Comparison of ENCODE assay signal across 16 mouse cellular contexts in the genomic region with DNA sequence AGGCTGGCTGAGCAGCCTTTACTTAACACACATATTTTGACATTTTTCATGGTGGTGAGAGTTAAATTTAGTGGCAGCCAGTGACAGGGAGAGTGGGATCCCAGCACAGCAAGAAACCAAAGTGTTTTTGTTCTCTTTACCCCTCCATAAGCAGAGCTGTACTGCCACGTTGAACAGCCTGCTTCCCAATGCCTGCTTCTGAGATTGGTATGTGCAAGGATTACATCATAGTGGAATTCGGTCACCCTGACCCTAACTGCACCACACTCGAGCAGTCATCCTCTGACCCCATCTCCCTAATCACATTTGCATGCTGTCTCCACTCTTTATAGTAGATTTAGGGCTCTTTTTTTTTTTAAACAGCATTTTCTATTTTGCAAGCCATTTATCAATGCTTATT. TPM values are rescaled to one million over a fixed set of nuclear protein-coding genes. Genes with fewer than 3 reads are reported as not detected.
DNase-seq lines count a peak whose midpoint lies in the region; ATAC-seq and TF ChIP-seq lines count a peak whose summit lies in the region.
"Had no signal": no experiment of that assay in that cellular context is flagged by ENCODE, and none has a peak within 500 bp of the region (broad histone marks: within the 10 kb centered on the region; RNA-seq: fewer than 3 reads in every experiment).

No protein-coding gene starts in this region.

- no peak overlapping the region for H3K9ac ChIP-seq in forebrain, embryonic 12.5 days
- no peak overlapping the region for H3K9ac ChIP-seq in forebrain, postnatal 0 days
- no peak overlapping the region for H3K9ac ChIP-seq in embryonic facial prominence, embryonic 14.5 days (ENCODE audit: low read depth, low read length)
- no peak overlapping the region for H3K9ac ChIP-seq in intestine, postnatal 0 days (ENCODE audit: low read depth, low read length)
- H3K9ac ChIP-seq: liver, embryonic 15.5 days; midbrain, embryonic 13.5 days had no signal

- H3K27ac ChIP-seq in forebrain, embryonic 12.5 days: no peak overlapping the region
- H3K27ac ChIP-seq in forebrain, postnatal 0 days (ENCODE audit: low read depth, low read length): no peak overlapping the region
- H3K27ac ChIP-seq in embryonic facial prominence, embryonic 14.5 days (replicated peaks; ENCODE audit: low read depth, low read length): peak overlapping the region; percentile 61
- no peak overlapping the region for H3K27ac ChIP-seq in intestine, postnatal 0 days (ENCODE audit: low read depth, low read length)
- H3K27ac ChIP-seq: liver, embryonic 15.5 days; midbrain, embryonic 13.5 days had no signal

- DNase-seq in forebrain, postnatal 0 days: no peak
- DNase-seq in kidney, adult 8-10 months: peak; percentile 3 to 9
- no peak for DNase-seq in kidney, adult 18-20 months
- peak; percentile 61 for DNase-seq in NIH3T3 (ENCODE audit: low read depth)
- no peak for DNase-seq in embryonic facial prominence, embryonic 14.5 days (ENCODE audit: low spot score)
- no peak for DNase-seq in cerebellum, adult 18-20 months
- DNase-seq: cerebellum, postnatal 14 days; heart, postnatal 4 days; lung, postnatal 36 days; right cerebral cortex, postnatal 4 days; thymus, postnatal 14 days had no signal

- 38% methylated on average over 3 of the region's 3 CpGs for WGBS in forebrain, embryonic 12.5 days
- 24% methylated on average over 3 of the region's 3 CpGs for WGBS in forebrain, postnatal 0 days
- 16% methylated on average over 3 of the region's 3 CpGs for WGBS in embryonic facial prominence, embryonic 14.5 days
- 30% methylated on average over 3 of the region's 3 CpGs for WGBS in intestine, postnatal 0 days

- no peak overlapping the region for H3K4me3 ChIP-seq in forebrain, embryonic 12.5 days (replicated peaks)
- H3K4me3 ChIP-seq in forebrain, postnatal 0 days (ENCODE audit: low read depth, low read length): no peak overlapping the region
- no peak overlapping the region for H3K4me3 ChIP-seq in embryonic facial prominence, embryonic 14.5 days (ENCODE audit: low read depth, low read length)
- H3K4me3 ChIP-seq in intestine, postnatal 0 days (ENCODE audit: low read depth, low read length): no peak overlapping the region
- H3K4me3 ChIP-seq: liver, embryonic 15.5 days; midbrain, embryonic 13.5 days had no signal

- H3K9me3 ChIP-seq in forebrain, embryonic 12.5 days: no peaks in the 10 kb centered on the region
- H3K9me3 ChIP-seq in forebrain, postnatal 0 days (ENCODE audit: low read length): no peaks in the 10 kb centered on the region
- H3K9me3 ChIP-seq in embryonic facial prominence, embryonic 14.5 days (ENCODE audit: control insufficient read depth, low read length): no peaks in the 10 kb centered on the region
- H3K9me3 ChIP-seq in intestine, postnatal 0 days (ENCODE audit: control insufficient read depth): no peaks in the 10 kb centered on the region
- H3K9me3 ChIP-seq: G1E; liver, embryonic 15.5 days; midbrain, embryonic 13.5 days had no signal

- peak; percentile 44; the same call in 1 of the 2 replicates for ATAC-seq in forebrain, embryonic 12.5 days (ENCODE audit: low FRiP score)
- ATAC-seq in forebrain, postnatal 0 days: no peak
- no peak for ATAC-seq in embryonic facial prominence, embryonic 14.5 days (ENCODE audit: low read depth)
- ATAC-seq in intestine, postnatal 0 days: no peak
- ATAC-seq: midbrain, embryonic 13.5 days had no signal

- no peak for TF ChIP-seq CTCF in forebrain, postnatal 0 days (IDR thresholded peaks at IDR 0.05; ENCODE audit: low read depth)
- TF ChIP-seq CTCF in intestine, postnatal 0 days (IDR thresholded peaks at IDR 0.05; ENCODE audit: low read depth): no peak

- H3K4me1 ChIP-seq in forebrain, embryonic 12.5 days: peaks cover 21% of the 10 kb centered on the region
- H3K4me1 ChIP-seq in forebrain, postnatal 0 days (ENCODE audit: insufficient read depth): peaks cover 7% of the 10 kb centered on the region; the same call in 1 of the 2 replicates
- peaks cover 60% of the 10 kb centered on the region for H3K4me1 ChIP-seq in embryonic facial prominence, embryonic 14.5 days (ENCODE audit: control insufficient read depth, insufficient read depth, low read length)
- H3K4me1 ChIP-seq in intestine, postnatal 0 days (replicated peaks; ENCODE audit: control insufficient read depth, insufficient read depth, low read length): no peaks in the 10 kb centered on the region
- H3K4me1 ChIP-seq: liver, embryonic 15.5 days had no signal

- H3K27me3 ChIP-seq in forebrain, embryonic 12.5 days: no peaks in the 10 kb centered on the region
- H3K27me3 ChIP-seq in forebrain, postnatal 0 days (ENCODE audit: insufficient read depth, low read length): no peaks in the 10 kb centered on the region
- no peaks in the 10 kb centered on the region for H3K27me3 ChIP-seq in embryonic facial prominence, embryonic 14.5 days (replicated peaks; ENCODE audit: control insufficient read depth, insufficient read depth, low read length)
- no peaks in the 10 kb centered on the region for H3K27me3 ChIP-seq in intestine, postnatal 0 days (replicated peaks; ENCODE audit: control insufficient read depth, insufficient read depth, low read length)
- H3K27me3 ChIP-seq: liver, embryonic 15.5 days; midbrain, embryonic 13.5 days had no signal

- H3K36me3 ChIP-seq in forebrain, embryonic 12.5 days (replicated peaks): no peaks in the 10 kb centered on the region
- H3K36me3 ChIP-seq in forebrain, postnatal 0 days (ENCODE audit: insufficient read depth): no peaks in the 10 kb centered on the region
- no peaks in the 10 kb centered on the region for H3K36me3 ChIP-seq in embryonic facial prominence, embryonic 14.5 days (ENCODE audit: control insufficient read depth, insufficient read depth, low read length)
- H3K36me3 ChIP-seq in intestine, postnatal 0 days (ENCODE audit: control insufficient read depth, insufficient read depth): no peaks in the 10 kb centered on the region
- H3K36me3 ChIP-seq: G1E; liver, embryonic 15.5 days; midbrain, embryonic 13.5 days had no signal

- no peak overlapping the region for H3K4me2 ChIP-seq in forebrain, embryonic 12.5 days
- no peak overlapping the region for H3K4me2 ChIP-seq in forebrain, postnatal 0 days (ENCODE audit: low read depth)
- H3K4me2 ChIP-seq in embryonic facial prominence, embryonic 14.5 days (ENCODE audit: low read depth, low read length): no peak overlapping the region
- H3K4me2 ChIP-seq in intestine, postnatal 0 days (replicated peaks; ENCODE audit: low read depth): no peak overlapping the region
- H3K4me2 ChIP-seq: liver, embryonic 15.5 days; midbrain, embryonic 13.5 days had no signal

RNA-seq across cellular contexts. Expression of a gene that starts 28.4 kb away (rescaled TPM):
- polyA plus RNA-seq in forebrain, embryonic 12.5 days (2016; fragmentation: Nextera tagmentation; extraction: Ambion mirVana): 29.4 and 29.7 TPM in 2 replicates
- 4.3 and 7.3 TPM in 2 replicates for total RNA-seq in forebrain, postnatal 0 days (2014; rRNA removed)
- polyA plus RNA-seq in forebrain, postnatal 0 days (2015; fragmentation: Nextera tagmentation; extraction: Ambion mirVana): 3.3 and 4.0 TPM in 2 replicates
- 100 and 105 TPM in 2 replicates for polyA plus RNA-seq in embryonic facial prominence, embryonic 14.5 days (2014; fragmentation: Nextera tagmentation; extraction: Ambion mirVana)
- 14.9 and 16.9 TPM in 2 replicates for polyA plus RNA-seq in intestine, postnatal 0 days (2015; fragmentation: Nextera tagmentation; extraction: Ambion mirVana)
- polyA plus RNA-seq: G1E had no signal

Comparison
In these comparisons a context has a peak if more than half of its experiments do, and no peak if none do; other contexts are left out.
1. DNase-seq: peak in kidney, adult 8-10 months (2 of 2) and NIH3T3 (single experiment); none in forebrain, postnatal 0 days (single experiment), kidney, adult 18-20 months (single experiment), embryonic facial prominence, embryonic 14.5 days (single experiment) and cerebellum, adult 18-20 months (0 of 2).